Mouse (Mus musculus): ENCODE results near the gene Ptprb.

GRCm38 (mm10) chr10:116264521-116264920 is 10.8 kb upstream of the Ptprb start:
- TF ChIP-seq CHD2 (IDR thresholded peaks at IDR 0.05; ENCODE audit: low read depth, low read length) (no peak), MAFK (IDR thresholded peaks at IDR 0.05; ENCODE audit: insufficient read depth, low read depth, low read length) (no peak), ZC3H11A (IDR thresholded peaks at IDR 0.05; ENCODE audit: borderline replicate concordance, low read depth, low read length) (no peak), HCFC1 (IDR thresholded peaks at IDR 0.05; ENCODE audit: borderline replicate concordance, insufficient read depth, low read length) (no peak)
